Mouse (Mus musculus) adrenal gland (tissue): Measurements from ENCODE around the gene Actl6b.

Experiments used
- intact Hi-C: fragments of 180-260 bp; cut with DNase I; formaldehyde crosslinking; loops from one replicate; pipeline ENCODE4 v1.15.1; 2025

Actl6b gene

GRCm38 (mm10) chr5:137553898-137554297 lies 581 bp downstream of the Actl6b start:
- intact Hi-C loops = loop anchor here (5.0 kb wide), 1 partner anchor 33 kb away; no protein-coding TSS in a partner anchor

GRCm38 (mm10) chr5:137561556-137561955 lies 8.2 kb downstream of the Actl6b start:
- intact Hi-C loops = no loop called here

GRCm38 (mm10) chr5:137562965-137563364 lies 9.6 kb downstream of the Actl6b start:
- intact Hi-C loops = no loop called here

- intact Hi-C loops = no loop called here
Observed at GRCm38 (mm10) chr5:137565744-137566143, 12.4 kb downstream of the Actl6b start.

GRCm38 (mm10) chr5:137566416-137566815 lies 13.1 kb downstream of the Actl6b start:
- intact Hi-C loops = no loop called here

GRCm38 (mm10) chr5:137568223-137568798 lies 15.0 kb downstream of the Actl6b start:
- intact Hi-C loops = no loop called here

GRCm38 (mm10) chr5:137569031-137569430 lies 15.7 kb downstream of the Actl6b start:
- intact Hi-C loops = no loop called here

- intact Hi-C loops = no loop called here
Observed at GRCm38 (mm10) chr5:137569665-137570064, 16.3 kb downstream of the Actl6b start, which contains the start of gene Tfr2. Gene Tfr2 (plus strand): TSS chr5:137569840.

GRCm38 (mm10) chr5:137570181-137570580 lies 16.9 kb downstream of the Actl6b start:
- intact Hi-C loops = no loop called here

GRCm38 (mm10) chr5:137570691-137571586 lies 17.6 kb downstream of the Actl6b start:
- intact Hi-C loops = no loop called here

GRCm38 (mm10) chr5:137574470-137574901 lies 21.2 kb downstream of the Actl6b start:
- intact Hi-C loops = no loop called here

GRCm38 (mm10) chr5:137580246-137580645 lies 26.9 kb downstream of the Actl6b start:
- intact Hi-C loops = no loop called here

GRCm38 (mm10) chr5:137582702-137583101 lies 29.4 kb downstream of the Actl6b start:
- intact Hi-C loops = no loop called here

- intact Hi-C loops = no loop called here
Observed at GRCm38 (mm10) chr5:137583670-137584169, 30.4 kb downstream of the Actl6b start.

- intact Hi-C loops = loop anchor here (5.0 kb wide), 2 partner anchors 33 to 67 kb away; partner anchors contain the start of gene Actl6b
Observed at GRCm38 (mm10) chr5:137584976-137585375, 31.7 kb downstream of the Actl6b start.

- intact Hi-C loops = no loop called here
Observed at GRCm38 (mm10) chr5:137590507-137590906, 37.2 kb downstream of the Actl6b start.

GRCm38 (mm10) chr5:137595921-137596320 lies 42.6 kb downstream of the Actl6b start:
- intact Hi-C loops = no loop called here

- intact Hi-C loops = no loop called here
Observed at GRCm38 (mm10) chr5:137596601-137597261, 43.4 kb downstream of the Actl6b start.

GRCm38 (mm10) chr5:137597625-137598024 lies 44.3 kb downstream of the Actl6b start:
- intact Hi-C loops = no loop called here

GRCm38 (mm10) chr5:137598100-137598826 lies 44.9 kb downstream of the Actl6b start:
- intact Hi-C loops = no loop called here

GRCm38 (mm10) chr5:137599600-137599999 lies 46.3 kb downstream of the Actl6b start:
- intact Hi-C loops = no loop called here
